Mouse (Mus musculus) embryonic stem cell, embryonic (primary cell): ENCODE measurements at regions not wholly inside any gene's neighbourhood (a gene's known extent, or its start where the extent isn't known, plus 50 kb on each side); places are given as distances from the start of the nearest gene placed in this dataset.

ENCODE experiments used
- CTCF ChIA-PET, 4 experiments: fragments of 300-600 bp in 2 of 4; fragments of 350-600 bp in 2 of 4; sonication (Branson Sonifier 250); formaldehyde crosslinking; loops; one replicate each; lab custom pipeline; 2022; ENCODE audit warnings: inconsistent platforms in 2 of 4; lab: Charles Lee
- POLR2A ChIA-PET, 4 experiments: fragments of 300-600 bp in 2 of 4; fragments of 350-600 bp in 2 of 4; sonication (Branson Sonifier 250); formaldehyde crosslinking; loops; one replicate each; lab custom pipeline; 2022; ENCODE audit warnings: antibody characterized with exemption in 4 of 4, inconsistent platforms in 1 of 4; lab: Charles Lee

DNA sequence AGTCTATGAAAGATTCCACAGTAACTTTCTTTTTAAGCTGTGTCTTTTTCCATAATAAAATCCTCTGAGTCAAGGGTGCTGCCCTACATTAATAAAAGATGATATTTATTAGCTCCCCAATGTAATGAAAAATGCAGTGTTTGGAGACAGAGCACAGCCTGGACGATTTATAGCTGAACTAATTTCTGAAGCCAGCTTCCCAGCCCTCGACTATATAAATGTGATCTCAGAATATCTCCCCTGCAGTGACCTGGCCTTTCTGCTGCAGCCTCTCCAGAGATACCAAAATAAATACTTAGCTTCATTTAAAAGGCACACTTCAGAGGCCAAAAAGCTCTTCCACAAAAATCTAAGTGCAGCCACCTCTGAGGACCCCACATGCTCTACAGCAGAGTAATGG, 534.7 kb downstream of the Zfp619 start:
- ChIA-PET POLR2A (no interaction called here), CTCF (no interaction called here)

DNA sequence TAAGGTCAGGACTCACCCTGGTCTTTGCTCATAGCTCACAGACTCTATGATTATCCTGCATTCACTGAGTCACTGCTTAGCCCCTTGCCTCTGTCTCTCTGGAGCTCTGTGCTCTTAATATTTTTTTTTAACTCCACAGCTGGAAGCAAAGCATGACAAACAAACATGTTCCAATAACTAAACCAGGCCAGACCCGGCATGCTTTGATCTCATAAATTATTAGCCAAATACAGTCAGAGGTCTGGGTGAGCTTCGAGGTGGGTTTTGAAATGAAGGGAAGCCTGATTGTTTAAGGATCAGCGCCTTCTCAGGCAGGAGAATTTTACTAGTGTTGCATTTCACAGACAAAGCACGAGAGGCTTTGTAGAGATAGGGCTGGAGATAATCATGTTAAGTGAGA, 541.3 kb downstream of the Zfp619 start:
- ChIA-PET POLR2A (no interaction called here), CTCF (no interaction called here)

DNA sequence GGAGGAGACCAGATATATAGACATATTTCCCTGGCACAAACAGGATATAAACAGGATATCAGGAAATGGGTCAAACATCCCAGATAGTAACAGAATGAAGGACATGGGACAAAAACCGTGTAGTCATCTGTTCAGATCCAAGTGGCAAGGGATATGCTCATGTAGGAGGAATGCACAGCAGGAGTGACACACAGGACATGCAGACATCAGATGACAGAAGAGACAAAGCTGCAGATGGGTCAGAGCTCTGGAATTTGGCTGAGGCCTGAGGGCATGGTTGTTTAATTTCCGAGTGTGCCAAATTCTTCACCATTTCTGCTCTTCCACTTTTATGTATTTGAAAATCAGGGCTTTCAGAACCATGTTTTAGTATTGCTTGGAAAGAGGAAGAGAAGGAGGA, 547.1 kb downstream of the Zfp619 start:
- ChIA-PET CTCF (no interaction called here), POLR2A (no interaction called here)

DNA sequence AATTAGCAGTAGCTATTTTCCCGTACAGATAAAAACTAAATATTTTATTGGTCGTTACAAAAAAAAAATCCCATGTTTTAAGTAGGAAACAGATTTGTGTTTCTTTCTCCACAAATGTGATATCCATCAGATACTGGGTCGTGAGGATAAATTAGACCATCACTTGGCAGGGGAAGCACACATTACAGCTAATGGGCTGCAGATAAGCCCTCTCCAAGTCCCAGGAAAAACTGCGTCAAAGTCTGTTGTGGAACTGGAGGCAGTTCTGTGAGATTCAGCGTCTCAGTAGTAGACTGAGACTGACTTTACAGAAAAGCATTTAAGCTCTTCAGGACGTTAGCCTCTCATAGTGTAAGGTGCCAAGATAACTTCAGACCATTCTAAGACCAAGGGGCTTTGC, 548.0 kb downstream of the Zfp619 start:
- ChIA-PET POLR2A (no interaction called here), CTCF (no interaction called here)

DNA sequence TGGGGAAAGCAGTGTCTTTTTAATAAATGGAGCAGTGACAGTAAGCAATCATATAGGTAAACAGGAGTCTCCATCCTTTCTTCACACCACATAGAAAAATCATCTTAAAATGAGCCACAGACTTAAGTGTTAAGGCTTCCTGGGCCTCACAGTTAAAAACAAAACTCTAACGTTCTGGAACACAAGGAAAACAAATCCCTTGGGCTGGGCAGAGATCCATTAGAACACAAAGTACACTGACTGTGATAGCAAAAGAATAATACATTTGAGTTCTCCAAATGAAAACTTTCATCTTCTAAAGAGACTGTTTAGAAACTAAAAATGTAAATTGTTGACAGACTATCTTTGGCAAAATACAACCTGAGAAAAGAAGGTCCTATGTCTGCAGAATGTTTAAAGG, 549.8 kb downstream of the Zfp619 start:
- POLR2A ChIA-PET, result no interaction called here
- CTCF ChIA-PET, result no interaction called here

DNA sequence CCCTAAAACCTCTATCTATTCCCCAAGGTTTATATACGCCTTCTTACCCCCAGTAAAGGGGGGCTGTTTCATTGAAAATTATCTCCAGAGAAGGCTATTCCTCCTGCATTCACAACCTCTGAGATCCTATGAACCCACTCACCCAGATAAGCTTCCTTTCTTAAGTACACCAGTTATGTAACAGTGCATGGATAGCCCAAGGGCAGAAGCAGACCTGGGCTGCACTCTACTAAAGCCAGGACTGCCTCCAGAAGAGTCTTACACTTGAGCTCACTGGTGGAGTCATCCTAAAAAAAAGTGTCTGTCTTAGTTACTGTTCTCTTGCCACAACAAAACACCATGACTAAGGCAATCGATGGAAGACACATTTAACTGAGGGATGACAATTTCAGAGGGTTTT, 553.7 kb downstream of the Zfp619 start:
- ChIA-PET CTCF (no interaction called here), POLR2A (no interaction called here)

DNA sequence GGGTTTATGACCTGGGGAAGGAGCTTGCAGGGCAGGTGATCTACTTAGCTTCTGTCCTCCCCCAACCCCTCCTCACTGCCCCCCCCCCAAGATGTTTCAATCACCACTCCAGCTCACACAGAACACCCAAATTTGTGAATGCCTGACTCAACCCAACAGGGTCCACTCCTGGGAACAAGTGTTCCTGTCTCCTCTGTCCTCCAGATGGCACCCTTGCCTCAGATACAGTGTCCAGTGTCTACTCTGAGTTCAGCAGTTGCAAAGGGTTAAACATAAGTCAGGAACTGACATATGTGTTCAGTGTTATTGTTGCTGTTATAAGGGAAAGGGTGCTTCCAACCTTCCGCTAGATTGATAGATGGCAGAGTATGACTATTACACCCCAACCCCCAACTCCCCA, 554.9 kb downstream of the Zfp619 start:
- CTCF ChIA-PET, result no interaction called here

DNA sequence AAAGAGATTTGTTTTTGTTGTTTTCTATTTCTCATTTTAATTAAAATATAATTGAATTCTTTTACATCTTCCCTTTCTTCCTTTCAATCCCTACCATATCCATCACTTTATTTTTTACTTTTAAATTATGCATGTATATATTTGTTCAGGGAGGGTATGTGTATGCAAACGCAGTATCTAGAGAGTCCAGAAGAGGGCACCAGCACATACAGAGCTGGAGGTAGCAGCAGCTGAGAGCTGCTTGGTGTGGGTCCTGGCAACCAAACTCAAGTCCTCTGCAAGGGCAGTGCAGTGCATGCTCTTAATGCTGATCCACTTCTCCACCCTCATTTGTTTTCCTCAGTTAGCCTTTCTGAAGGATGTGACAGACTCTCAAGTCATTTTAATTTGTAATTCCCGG, 568.7 kb downstream of the Zfp619 start:
- CTCF ChIA-PET, result interaction anchor here in 3 of 4 experiments (0.6 to 1.4 kb wide), 5 partner anchors 10 to 815 kb away, joined by 3 to 6 read pairs (median 3); no protein-coding TSS in a partner anchor
- POLR2A ChIA-PET, result no interaction called here

More for the DNA sequence above, 554.9 kb downstream of the Zfp619 start:
- POLR2A ChIA-PET, result no interaction called here

DNA sequence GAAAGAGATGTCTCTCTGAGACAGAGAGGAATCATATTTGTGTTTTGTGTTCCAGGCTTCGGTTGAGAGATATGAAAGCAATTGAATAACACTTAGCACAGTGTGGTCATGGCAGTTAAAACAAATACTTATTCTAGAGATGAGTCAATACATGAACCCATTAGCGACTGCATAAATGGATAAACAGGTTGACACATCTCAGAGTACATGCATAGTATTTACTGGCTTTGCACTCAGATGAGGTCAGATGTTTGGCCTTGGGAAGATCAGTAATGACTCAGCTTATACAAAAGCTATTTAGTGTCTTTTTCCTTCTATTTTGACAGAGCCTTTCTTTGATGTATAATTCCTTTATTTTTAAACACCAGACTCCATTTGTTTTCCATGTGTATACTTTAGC, 579.5 kb downstream of the Zfp619 start:
- POLR2A ChIA-PET, result no interaction called here
- CTCF ChIA-PET, result no interaction called here

DNA sequence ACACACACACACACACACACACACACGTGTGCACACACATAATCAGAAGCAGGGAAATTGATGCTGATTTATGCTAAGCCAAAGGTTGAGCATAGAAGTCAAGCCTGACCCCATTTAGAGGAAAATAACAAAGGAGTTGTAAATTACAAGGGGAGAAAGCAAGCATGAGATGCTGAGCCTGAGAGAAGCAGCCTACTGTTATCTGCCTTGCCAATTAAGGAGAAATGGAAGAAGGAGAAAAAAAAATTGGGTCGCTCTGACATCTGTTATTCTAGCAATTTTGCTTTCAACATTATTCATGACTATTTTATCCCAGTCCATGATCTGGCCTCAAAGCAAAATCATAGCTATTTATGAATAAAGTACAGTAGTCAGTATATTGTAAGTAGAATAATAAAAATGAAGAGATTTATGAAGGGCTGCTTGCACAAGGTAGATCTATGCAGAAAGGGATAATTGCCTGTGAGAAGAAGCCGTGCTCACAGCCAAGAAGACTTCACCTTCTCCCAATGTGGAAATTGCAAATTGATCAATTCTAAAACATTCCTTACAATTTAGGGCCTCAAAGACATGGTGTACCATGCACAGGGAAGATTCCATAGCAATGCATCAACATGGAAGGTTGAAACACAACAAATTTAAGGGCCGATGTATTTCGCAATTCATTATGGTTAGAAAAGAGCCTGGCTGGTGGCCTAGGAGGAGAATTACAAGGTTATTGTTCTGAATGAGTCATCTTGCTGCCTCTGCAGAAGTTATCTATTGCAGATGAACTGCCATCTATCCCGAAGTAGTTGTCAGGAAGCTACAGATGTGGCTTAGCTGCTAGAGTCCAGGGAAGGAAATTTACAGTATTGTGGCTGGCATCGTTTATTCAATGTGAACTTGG, 585.7 kb downstream of the Zfp619 start:
- POLR2A ChIA-PET, result no interaction called here
- CTCF ChIA-PET, result no interaction called here

DNA sequence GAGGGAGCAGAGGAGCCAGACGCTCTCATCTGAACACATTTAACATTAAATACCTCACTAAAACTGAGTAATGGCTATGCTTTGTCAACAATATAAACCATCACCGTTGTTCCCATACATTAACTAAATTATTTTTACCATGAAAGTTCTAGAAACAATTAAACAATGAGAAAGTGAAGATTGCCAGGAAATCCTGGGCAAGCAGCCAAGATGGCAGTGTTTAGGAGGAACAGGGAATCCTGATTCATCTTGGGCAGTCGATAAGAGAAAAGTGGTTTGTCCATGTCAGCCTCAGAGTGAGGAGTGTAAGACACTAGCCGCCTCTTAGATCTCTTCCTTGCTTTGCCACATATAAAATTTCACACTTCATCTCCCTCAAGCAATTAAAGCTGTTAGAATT, 625.3 kb downstream of the Zfp619 start:
- CTCF ChIA-PET, result no interaction called here
- POLR2A ChIA-PET, result interaction anchor here in 1 of 4 experiments (0.6 kb wide), 1 partner anchor 389 kb away, joined by 3 read pairs; no protein-coding TSS in a partner anchor

DNA sequence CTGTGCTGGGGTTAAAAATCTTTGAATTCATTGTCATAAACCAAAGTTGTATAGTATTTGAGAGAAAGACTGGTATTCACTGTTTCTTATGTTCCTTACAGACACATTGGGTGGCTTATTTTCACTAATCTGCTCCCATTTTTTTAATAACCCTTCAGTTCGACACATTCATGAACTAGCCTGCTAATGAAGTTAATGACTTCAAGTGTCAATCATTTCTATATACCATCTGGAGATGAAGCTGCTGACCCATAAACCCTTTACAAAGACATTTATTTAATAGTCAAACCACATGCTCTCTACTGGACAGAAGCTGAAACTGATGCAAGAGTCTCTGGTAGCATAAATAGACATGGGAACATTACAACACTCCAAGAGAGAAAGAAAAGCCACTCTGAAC, 626.9 kb downstream of the Zfp619 start:
- ChIA-PET CTCF (no interaction called here), POLR2A (no interaction called here)

DNA sequence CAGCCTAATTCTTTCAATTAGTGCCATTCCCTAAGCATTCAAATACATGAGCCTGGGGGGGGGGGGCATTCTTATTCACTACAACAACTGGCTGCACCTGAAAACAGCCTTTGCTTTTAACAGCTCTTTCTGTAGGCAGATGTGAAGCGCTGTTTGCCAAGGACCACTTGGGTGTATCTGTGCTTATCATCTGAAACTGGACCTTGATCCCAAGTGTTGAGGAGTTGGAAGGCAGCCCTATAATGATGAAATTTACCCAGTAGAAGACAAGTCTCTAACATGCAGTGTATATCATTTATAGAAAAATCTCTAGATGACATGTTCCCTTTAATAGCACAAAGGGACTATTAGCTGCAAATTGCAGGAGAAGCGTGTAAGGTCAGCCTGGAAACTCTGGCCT, 660.0 kb downstream of the Zfp619 start:
- CTCF ChIA-PET, result no interaction called here
- POLR2A ChIA-PET, result no interaction called here

DNA sequence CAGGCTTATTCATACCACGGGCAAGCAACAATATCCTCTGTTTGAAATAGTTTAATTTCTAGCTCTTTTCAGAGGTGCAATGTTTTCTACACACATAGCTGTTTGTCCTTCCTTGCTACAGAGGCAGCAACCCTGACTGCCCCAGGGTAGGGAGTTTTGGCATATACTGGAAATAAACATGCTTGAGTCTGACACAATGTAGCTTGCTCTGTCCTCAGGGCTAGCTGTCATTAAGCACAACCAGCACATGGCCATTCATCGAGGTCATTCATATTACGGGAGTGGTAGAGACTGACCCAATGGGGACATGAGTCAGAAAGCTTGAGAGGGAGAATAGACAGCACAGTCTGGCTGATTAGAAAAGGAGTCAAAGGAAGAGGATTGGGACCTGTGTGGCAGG, 677.8 kb downstream of the Zfp619 start:
- CTCF ChIA-PET, result no interaction called here
- POLR2A ChIA-PET, result no interaction called here

DNA sequence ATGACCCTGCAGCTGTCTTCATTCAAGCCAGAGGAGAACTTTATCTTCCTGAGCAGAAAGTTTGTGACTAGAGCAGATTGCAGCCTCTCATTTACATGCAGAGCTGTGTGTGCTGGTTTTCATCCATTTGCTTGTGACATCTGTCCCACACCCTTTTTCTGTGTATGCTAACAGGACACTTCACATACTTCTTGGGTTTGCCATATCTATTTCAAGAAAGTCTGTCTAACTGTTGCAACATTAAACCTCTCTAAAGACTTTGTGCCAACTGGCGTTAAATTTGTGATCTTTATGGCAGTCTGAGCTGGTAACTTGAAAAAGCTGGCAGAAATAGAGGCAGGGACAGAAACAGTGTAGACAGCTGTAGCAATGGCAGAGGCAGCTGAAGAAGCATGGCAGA, 685.0 kb downstream of the Zfp619 start:
- CTCF ChIA-PET, result no interaction called here
- POLR2A ChIA-PET, result no interaction called here

DNA sequence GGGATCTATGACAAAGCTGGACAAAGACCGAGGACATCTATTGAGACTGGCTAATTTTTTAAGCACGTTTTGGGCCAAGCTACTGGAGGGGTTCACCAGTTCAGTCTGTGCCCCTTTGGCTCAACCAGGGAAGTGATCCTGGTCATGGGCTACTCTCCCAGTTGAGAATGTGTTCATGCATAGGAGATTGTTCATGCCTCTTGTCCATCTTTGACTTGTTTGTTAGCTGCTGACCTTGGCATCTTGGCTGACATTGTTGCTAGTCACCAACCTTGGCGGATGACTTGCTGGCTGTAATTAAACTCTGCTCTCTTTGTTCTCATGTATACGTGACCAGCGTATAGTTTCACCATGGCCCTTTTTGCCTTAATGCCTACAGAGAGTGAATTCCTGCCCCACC, 686.2 kb upstream of the Vstm2b start:
- ChIA-PET POLR2A (no interaction called here), CTCF (no interaction called here)

DNA sequence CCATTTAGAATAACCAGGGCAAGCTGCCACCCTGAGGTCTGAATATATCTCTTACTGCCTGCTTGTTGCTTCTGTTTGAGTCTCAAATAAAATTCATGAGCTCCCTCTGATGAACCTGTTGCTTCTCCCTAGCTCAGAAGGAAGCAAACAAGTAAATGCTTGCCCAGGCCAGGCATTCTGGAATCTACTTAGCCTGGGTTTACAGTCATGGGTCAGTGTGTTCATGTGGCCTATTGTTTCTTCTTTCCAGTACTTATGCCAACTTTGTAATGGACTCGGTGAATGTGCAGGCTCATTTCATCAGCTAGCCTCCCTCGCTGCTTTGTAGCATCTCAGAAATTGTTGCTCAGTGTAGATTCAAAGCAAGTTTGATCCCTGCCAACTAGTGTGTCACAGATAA, 685.6 kb upstream of the Vstm2b start:
- CTCF ChIA-PET, result no interaction called here
- POLR2A ChIA-PET, result interaction anchor here in 1 of 4 experiments (0.6 kb wide), 1 partner anchor 949 kb away, joined by 3 read pairs; no protein-coding TSS in a partner anchor

DNA sequence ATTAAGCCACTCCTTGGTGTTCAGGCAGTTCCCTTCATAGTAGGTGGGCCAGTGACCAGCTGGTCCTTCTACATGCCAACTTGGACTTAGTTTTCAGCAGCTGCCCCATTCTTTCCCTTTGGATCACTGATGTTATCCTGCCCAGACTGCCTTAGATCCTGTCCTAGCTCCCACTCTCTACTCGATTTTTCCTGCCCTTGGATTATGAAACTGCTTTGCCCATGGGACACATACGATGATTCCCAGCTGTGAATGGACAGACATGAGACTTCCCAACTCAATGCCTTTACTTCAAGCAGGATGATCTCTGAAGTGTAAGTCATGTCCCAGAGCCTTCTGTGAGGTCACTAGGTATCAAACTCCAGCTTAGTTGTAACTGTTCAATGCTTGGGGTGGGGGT, 684.5 kb upstream of the Vstm2b start:
- CTCF ChIA-PET, result no interaction called here
- POLR2A ChIA-PET, result no interaction called here

DNA sequence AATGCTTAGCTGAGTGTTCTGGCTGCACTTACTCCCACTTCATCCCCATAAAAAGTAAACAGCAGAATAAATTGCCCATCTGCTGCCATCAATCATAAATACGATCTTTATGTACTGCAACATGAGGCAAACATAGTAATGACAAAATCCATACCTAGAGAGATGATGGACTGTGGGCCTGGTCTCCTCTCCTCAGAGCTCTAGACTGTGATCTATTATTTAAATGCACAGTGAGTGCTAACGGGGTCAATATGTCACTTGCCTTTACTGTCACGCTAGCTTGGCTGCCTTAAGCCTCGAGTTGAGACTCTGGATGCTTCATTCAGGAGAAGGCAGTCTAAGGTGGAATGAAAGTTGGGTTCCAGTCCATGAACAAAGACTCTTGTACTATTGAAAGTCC, 683.7 kb upstream of the Vstm2b start:
- CTCF ChIA-PET, result no interaction called here
- POLR2A ChIA-PET, result no interaction called here

DNA sequence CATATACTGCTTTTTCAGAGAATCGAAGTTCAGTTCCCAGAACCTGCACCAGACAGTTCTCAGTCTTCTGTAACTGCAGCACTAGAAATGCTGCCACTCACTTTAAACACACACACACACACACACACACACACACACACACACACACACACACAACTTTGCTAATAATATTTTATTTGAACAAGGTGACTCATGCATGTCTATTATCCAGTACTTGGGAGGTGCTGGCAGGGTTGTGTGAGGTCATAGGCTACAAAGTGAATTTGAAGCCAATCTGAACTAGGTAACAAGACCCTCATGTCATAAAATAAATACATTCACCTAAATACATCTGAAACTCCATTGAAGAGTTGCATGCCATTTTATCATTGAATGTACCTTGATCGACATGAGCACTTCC, 682.9 kb upstream of the Vstm2b start:
- ChIA-PET CTCF (no interaction called here), POLR2A (no interaction called here)

DNA sequence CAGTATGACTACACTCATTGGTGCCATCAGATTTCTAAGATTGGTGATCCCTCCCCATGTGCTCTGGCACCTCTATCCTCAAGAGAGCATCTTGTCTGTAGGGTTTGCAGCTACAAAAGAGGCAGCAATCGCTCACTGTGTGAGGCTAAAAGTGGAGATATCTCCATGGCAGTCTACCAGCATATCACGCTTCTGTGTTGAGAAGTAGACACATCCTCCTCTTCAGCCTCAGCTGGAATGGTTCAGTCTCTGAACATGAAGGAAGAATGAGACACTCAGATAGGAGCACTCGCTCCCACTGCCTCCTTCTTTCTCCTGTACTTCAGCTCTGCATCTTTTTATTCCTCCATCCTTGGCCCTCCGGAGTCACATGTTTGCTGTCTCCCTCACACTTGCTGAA, 677.6 kb upstream of the Vstm2b start:
- ChIA-PET CTCF (no interaction called here), POLR2A (no interaction called here)
